Mouse (Mus musculus): ENCODE results near the gene Tcf7.

DNA sequence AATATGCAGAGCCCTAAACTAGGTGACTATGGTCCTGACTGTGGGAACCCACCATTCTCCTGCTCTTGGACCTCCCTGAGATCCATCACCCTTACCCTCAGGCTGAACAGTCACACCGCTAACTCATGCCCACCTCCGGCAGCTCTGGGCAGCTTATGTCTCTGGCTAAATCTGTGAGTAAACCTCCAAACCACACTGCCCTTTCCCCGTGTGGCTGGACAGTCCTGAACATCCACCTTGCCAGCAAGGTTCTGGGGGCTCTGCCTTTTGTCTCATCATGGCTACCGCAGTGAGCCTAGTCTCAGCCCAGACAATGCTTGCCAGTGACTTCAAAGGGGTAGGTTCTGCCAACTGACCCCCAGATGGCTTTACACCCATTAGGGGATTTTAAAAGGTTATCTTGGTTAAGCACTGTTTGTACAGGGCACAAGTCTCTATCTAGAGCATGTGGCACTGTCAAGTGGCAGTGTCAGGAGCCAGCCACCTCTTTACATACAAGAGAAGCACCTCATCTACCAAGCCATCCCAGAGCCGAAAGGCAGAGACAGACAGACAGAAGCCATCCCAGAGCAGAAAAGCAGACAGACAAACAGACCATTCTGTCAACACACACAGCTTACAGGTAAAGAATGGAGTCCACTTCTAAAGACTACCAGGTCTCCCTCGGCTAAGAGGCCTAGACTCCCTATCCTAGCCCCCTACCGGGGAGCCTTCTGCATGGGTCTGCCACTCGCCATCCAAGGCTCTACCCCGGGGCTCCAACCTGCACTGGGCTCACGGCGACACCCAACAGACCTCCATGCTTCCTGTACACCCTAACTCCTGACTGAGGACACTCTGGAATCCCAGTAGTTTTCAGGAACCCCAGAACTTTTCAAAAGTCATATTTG lies 2.0 kb downstream of the Tcf7 start:
- TF ChIP-seq CTCF (IDR thresholded peaks at IDR 0.05; ENCODE audit: low read depth, low read length): no peak
- no peak for TF ChIP-seq TAL1 (conservative IDR thresholded peaks at IDR 0.05; ENCODE audit: low read depth, low read length)
- TF ChIP-seq GATA1 (IDR thresholded peaks at IDR 0.05; ENCODE audit: borderline replicate concordance, low read length): no peak
- no peak for TF ChIP-seq POLR2AphosphoS5 (IDR thresholded peaks at IDR 0.05; ENCODE audit: insufficient replicate concordance, low read depth, low read length)
